Mouse (Mus musculus) limb, embryonic 15.5 days (tissue): ENCODE measurements around the gene Cd4. TPM values are rescaled to one million over a fixed set of nuclear protein-coding genes. Genes with fewer than 3 reads are reported as not detected.

Source experiments
- ATAC-seq: fragments of 200-750 bp; cut with Nextera tagmentation; 2 replicates; pipeline ENCODE4 v1.8.0; 2017; ENCODE audit warnings: low read depth, moderate TSS enrichment; ENCODE audit not compliant: insufficient number of reproducible peaks, low FRiP score, low TSS enrichment
- H3K27ac ChIP-seq: fragments of 300-500 bp; sonication (generic); 2 replicates; pipeline ENCODE4 v1.5.1; 2015; ENCODE audit warnings: moderate library complexity, mild to moderate bottlenecking, inconsistent platforms
- H3K27me3 ChIP-seq: fragments of 300-500 bp; sonication (generic); 2 replicates; pipeline ENCODE4 v1.6.1; 2015; ENCODE audit warnings: inconsistent platforms
- H3K36me3 ChIP-seq: fragments of 300-500 bp; sonication (generic); 2 replicates; pipeline ENCODE4 v1.6.1; 2015; ENCODE audit warnings: inconsistent platforms
- H3K4me1 ChIP-seq: fragments of 300-500 bp; sonication (generic); 2 replicates; pipeline ENCODE4 v1.6.1; 2015; ENCODE audit warnings: inconsistent platforms
- H3K4me2 ChIP-seq: fragments of 300-500 bp; sonication (generic); 2 replicates; pipeline ENCODE4 v1.6.1; 2015; ENCODE audit warnings: mild to moderate bottlenecking, inconsistent platforms
- H3K4me3 ChIP-seq: fragments of 300-500 bp; sonication (generic); 2 replicates; pipeline ENCODE4 v1.5.1; 2015; ENCODE audit warnings: mild to moderate bottlenecking, inconsistent platforms
- H3K9ac ChIP-seq: fragments of 300-500 bp; sonication (generic); 2 replicates; pipeline ENCODE4 v1.6.1; 2015; ENCODE audit warnings: inconsistent platforms
- H3K9me3 ChIP-seq: fragments of 300-500 bp; sonication (generic); 2 replicates; pipeline ENCODE4 v1.6.1; 2016; ENCODE audit warnings: inconsistent platforms
- WGBS: fragments of 180-500 bp; shearing (Covaris S2); methylation state at CpG from one replicate; pipeline ENCODE4 v1.1.7; 2015; 5-methylcytosine and 5-hydroxymethylcytosine counted together
- polyA plus RNA-seq: library from polyadenylated mRNA; unstranded; fragments of >200 nt; fragmentation: Nextera tagmentation; extraction: Ambion mirVana; gene quantifications from 2 replicates; pipeline ENCODE4 v1.2.1, GENCODE M21; 2015

Cd4 gene
- polyA plus RNA-seq, 1 experiment from 2014 or later: 0.24 TPM

GRCm38 (mm10) chr6:124921539-124921938, 33.5 kb upstream of the Cd4 start:
- WGBS: 71% methylated on average over 4 of the region's 4 CpGs
- H3K4me1 ChIP-seq: peaks cover 46% of the 10 kb centered on the region
- no peaks in the 10 kb centered on the region for H3K9me3 ChIP-seq
- H3K4me2 ChIP-seq: no peak overlapping the region
- H3K36me3 ChIP-seq: no peaks in the 10 kb centered on the region
- no peak overlapping the region for H3K4me3 ChIP-seq
- H3K9ac ChIP-seq: no peak overlapping the region
- no peak for ATAC-seq
- H3K27me3 ChIP-seq: no peaks in the 10 kb centered on the region
- peak overlapping the region; percentile 100 for H3K27ac ChIP-seq

GRCm38 (mm10) chr6:124920318-124921085, 32.5 kb upstream of the Cd4 start:
- no peak for ATAC-seq
- no peaks in the 10 kb centered on the region for H3K36me3 ChIP-seq
- H3K9ac ChIP-seq: no peak overlapping the region
- peaks cover 48% of the 10 kb centered on the region for H3K4me1 ChIP-seq
- H3K9me3 ChIP-seq: no peaks in the 10 kb centered on the region
- peak overlapping the region; percentile 37 for H3K4me3 ChIP-seq
- H3K27me3 ChIP-seq: no peaks in the 10 kb centered on the region
- peak overlapping the region; percentile 100 for H3K27ac ChIP-seq
- 24% methylated on average over 9 of the region's 9 CpGs for whole genome bisulfite sequencing
- H3K4me2 ChIP-seq: peak overlapping the region; percentile 90

GRCm38 (mm10) chr6:124919695-124920317, 31.8 kb upstream of the Cd4 start, which contains the start of gene Ptms:
Gene Ptms (minus strand): TSS chr6:124920103.
- Histone ChIP-seq H3K36me3 (peaks cover 6% of the 10 kb centered on the region), H3K27me3 (no peaks in the 10 kb centered on the region), H3K4me1 (peaks cover 50% of the 10 kb centered on the region), H3K27ac (peak within 1 kb of the TSS; percentile 100), H3K9me3 (no peaks in the 10 kb centered on the region), H3K4me3 (peak within 1 kb of the TSS; percentile 37), H3K9ac (no peak within 1 kb of the TSS), H3K4me2 (peak within 1 kb of the TSS; percentile 90)
- peak; percentile 89 for ATAC-seq
- 2% methylated on average over 13 of the region's 13 CpGs for WGBS

- Histone ChIP-seq H3K9me3 (no peaks in the 10 kb centered on the region), H3K4me2 (peak overlapping the region; percentile 90), H3K36me3 (peaks cover 13% of the 10 kb centered on the region), H3K27me3 (no peaks in the 10 kb centered on the region), H3K4me3 (peak overlapping the region; percentile 94), H3K4me1 (peaks cover 53% of the 10 kb centered on the region), H3K9ac (no peak overlapping the region), H3K27ac (peak overlapping the region; percentile 100)
- WGBS: 20% methylated on average over 13 of the region's 14 CpGs
- no peak for ATAC-seq
Measured at GRCm38 (mm10) chr6:124918890-124919627, 31.0 kb upstream of the Cd4 start.

GRCm38 (mm10) chr6:124918331-124918690, 30.3 kb upstream of the Cd4 start:
- no peaks in the 10 kb centered on the region for H3K27me3 ChIP-seq
- peak overlapping the region; percentile 100 for H3K27ac ChIP-seq
- ATAC-seq: no peak
- peak overlapping the region; percentile 94 for H3K4me3 ChIP-seq
- WGBS: 12% methylated on average over 7 of the region's 7 CpGs
- peaks cover 21% of the 10 kb centered on the region for H3K36me3 ChIP-seq
- H3K9me3 ChIP-seq: no peaks in the 10 kb centered on the region
- peak overlapping the region; percentile 90 for H3K4me2 ChIP-seq
- peak overlapping the region; percentile 98; the same call in 1 of the 2 replicates for H3K9ac ChIP-seq
- H3K4me1 ChIP-seq: peaks cover 58% of the 10 kb centered on the region

GRCm38 (mm10) chr6:124917518-124918330, 29.7 kb upstream of the Cd4 start:
- WGBS: 1% methylated on average over 26 of the region's 89 CpGs
- peak overlapping the region; percentile 100 for H3K27ac ChIP-seq
- peaks cover 27% of the 10 kb centered on the region for H3K36me3 ChIP-seq
- peak overlapping the region; percentile 94 for H3K4me3 ChIP-seq
- H3K9me3 ChIP-seq: no peaks in the 10 kb centered on the region
- peak overlapping the region; percentile 98 for H3K9ac ChIP-seq
- peak; percentile 79 for ATAC-seq
- H3K4me1 ChIP-seq: peaks cover 58% of the 10 kb centered on the region
- H3K4me2 ChIP-seq: peak overlapping the region; percentile 90
- no peaks in the 10 kb centered on the region for H3K27me3 ChIP-seq

- under 1% methylated on average over 58 of the region's 67 CpGs for WGBS
- Histone ChIP-seq H3K4me3 (peak overlapping the region; percentile 94), H3K4me1 (peaks cover 60% of the 10 kb centered on the region), H3K27me3 (no peaks in the 10 kb centered on the region), H3K27ac (peak overlapping the region; percentile 100), H3K9ac (peak overlapping the region; percentile 98), H3K36me3 (peaks cover 31% of the 10 kb centered on the region), H3K4me2 (peak overlapping the region; percentile 90), H3K9me3 (no peaks in the 10 kb centered on the region)
- ATAC-seq: peak; percentile 15; the same call in 1 of the 2 replicates
Measured at GRCm38 (mm10) chr6:124916695-124917517, 28.9 kb upstream of the Cd4 start.

- H3K9ac ChIP-seq: peak overlapping the region; percentile 98
- peak overlapping the region; percentile 90 for H3K4me2 ChIP-seq
- peaks cover 61% of the 10 kb centered on the region for H3K4me1 ChIP-seq
- peak overlapping the region; percentile 94 for H3K4me3 ChIP-seq
- H3K27ac ChIP-seq: peak overlapping the region; percentile 100
- no peaks in the 10 kb centered on the region for H3K27me3 ChIP-seq
- WGBS: 3% methylated on average over 12 of the region's 12 CpGs
- H3K9me3 ChIP-seq: no peaks in the 10 kb centered on the region
- H3K36me3 ChIP-seq: peaks cover 31% of the 10 kb centered on the region
- no peak for ATAC-seq
Measured at GRCm38 (mm10) chr6:124915942-124916694, 28.1 kb upstream of the Cd4 start.

GRCm38 (mm10) chr6:124915160-124915941, 27.3 kb upstream of the Cd4 start:
- ATAC-seq: no peak
- peaks cover 61% of the 10 kb centered on the region for H3K4me1 ChIP-seq
- 0 out of 2 replicates have a peak overlapping the region, but pooled peaks have one; percentile 27 for H3K27ac ChIP-seq
- no peaks in the 10 kb centered on the region for H3K9me3 ChIP-seq
- peak overlapping the region; percentile 90 for H3K4me2 ChIP-seq
- 17% methylated on average over 22 of the region's 22 CpGs for WGBS
- peak overlapping the region; percentile 11 for H3K9ac ChIP-seq
- H3K4me3 ChIP-seq: peak overlapping the region; percentile 94
- H3K36me3 ChIP-seq: peaks cover 31% of the 10 kb centered on the region
- H3K27me3 ChIP-seq: peaks cover 3% of the 10 kb centered on the region
